Mouse (Mus musculus): Measurements from ENCODE around the gene Aldh1a1.
A peak's percentile ranks its signal among the peaks of the same experiment; 100 is the strongest.
"Not testable (repeated sequence)": the region's sequence is repeated elsewhere in the genome, so short reads cannot be mapped to it uniquely, and the experiment has no call there.

Gene Aldh1a1

DNA sequence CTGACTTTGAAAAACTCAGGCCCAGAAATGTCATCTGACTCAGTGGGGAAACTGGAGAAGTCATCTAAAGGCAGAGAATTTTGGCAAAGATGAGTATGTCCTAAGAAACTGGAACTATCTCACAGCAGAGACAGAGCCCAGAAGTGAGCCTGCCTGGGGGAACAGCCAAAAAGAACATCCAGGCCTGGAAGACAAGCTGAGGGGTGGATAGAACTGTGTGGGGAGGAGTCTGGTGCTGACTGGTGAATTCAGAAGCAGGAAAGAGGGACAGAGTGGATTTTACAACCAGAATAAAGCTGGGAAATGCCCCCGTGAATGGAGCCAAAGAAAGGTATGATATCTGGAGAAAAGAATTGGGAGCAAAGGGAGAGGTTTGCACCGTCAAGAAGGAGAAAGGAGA lies at the start of gene Aldh1a1:
Aldh1a1 (plus strand) TSS at position 225 of the 400 bp plus-strand sequence.
- DNase-seq, result peak; percentile 36

DNA sequence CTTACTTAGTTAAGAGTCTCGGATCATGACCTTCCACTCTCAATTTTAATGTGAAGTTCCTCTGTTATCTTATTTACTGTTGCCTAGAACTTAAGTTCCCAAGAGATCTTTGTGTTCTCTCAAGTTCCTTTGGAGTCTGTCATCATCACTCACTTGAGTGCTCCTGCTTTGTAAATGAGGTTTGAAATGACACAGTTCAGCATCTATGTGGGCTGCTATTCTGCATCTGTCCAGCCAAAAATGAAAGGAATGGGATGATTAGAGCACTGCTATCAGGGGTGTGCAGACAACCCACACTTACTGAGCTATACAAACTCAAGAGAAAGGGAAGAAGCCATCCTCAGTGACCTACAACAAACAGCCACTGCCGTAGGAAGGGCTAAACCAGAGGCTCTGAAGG lies 44.7 kb upstream of the Aldh1a1 start:
- DNase-seq, result no peak

DNA sequence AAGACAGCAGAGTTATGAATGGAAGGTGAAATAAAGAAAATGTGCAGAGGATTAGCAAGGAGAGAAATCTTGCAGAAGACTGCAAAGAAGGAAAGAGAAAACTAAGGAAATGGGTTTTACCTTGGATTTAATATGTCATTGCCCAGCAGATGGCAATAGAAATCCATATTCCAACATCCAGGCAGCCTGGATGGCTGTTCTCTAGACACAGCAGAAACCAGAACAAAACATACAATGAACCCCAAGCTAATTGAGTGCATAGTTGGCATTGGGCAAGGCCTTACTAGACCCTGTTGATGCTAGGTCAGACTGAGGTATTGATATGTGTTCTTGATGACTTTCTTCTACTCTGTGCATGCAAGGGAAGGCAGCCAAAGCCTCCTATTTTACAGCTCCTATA lies 43.0 kb upstream of the Aldh1a1 start:
- DNase-seq, result no peak

DNA sequence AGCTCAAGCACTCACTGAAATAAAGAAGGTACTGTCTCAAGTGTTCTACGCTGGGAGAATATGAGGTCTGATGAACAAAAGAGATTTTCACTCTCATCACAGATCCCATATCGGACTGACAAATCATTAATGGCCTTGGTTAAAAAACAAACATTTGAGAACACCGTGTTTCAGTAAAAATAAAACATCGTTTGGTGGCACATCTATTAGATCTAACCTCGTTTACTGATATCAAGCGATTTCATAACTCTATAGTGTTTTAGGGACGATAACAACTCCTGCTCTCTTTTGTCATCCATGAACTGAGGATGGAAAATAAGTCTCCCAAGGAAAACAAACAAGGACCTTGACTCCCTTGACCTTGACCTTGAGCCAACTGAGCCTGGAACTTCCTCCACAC lies 41.5 kb upstream of the Aldh1a1 start:
- DNase-seq, result no peak

DNA sequence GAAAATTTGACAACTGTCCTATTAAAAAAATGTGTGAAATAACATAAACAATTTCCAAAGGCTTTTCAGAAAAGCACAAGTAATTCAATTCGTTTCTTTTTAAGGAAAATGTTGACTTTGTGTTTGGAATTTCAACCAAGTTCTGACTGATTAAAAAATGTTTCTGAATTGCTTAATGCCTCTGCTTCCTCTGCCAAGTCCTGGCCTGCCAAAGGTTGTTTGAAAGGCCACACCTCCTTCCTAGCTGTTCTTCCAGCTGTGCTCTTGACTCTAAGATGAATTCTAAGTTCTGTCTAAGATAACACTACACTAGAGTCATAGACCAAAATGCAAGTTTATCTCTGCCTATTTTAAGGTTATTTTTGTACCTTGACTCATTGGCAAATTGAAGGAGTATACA lies 8.0 kb upstream of the Aldh1a1 start:
- no peak for DNase-seq

DNA sequence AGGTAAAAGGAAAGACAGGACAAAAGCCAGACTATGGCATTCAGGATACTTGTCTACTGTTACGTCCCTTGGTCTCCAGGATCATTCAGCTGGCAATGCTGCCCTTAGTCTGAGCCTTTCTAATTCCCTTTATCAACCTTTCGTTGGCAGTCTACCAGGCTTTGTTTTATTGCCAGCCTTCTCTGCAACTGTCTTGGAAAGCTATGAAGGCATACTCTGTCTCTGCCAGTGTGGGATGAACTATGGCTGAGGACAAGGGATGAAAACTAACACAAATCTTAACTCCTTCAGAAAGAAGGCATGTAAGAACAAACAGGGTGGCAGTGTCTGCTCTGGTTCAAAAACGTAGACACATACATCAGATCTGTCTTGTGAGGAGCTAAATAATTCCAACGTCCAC lies 565 bp upstream of the Aldh1a1 start:
- peak; percentile 9 for DNase-seq

DNA sequence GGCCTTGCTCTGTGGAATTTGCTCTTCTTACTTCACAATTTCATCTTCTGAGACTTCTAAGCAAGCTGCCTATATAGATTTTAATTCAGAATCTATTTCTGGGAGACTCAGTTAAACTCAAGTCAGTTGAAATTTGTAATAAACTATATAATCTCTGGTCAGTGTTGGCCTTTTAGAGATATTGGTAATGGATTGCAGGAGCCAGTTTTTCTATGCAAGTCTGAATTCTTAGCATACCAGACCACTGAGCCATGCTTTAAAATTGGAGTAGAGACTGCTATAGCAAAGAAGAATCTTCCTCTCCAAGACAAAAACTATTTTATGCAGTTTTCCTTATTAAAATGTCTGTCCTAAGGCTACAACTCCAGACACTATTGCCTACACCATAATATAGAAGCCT lies 4.0 kb downstream of the Aldh1a1 start:
- no peak for DNase-seq

DNA sequence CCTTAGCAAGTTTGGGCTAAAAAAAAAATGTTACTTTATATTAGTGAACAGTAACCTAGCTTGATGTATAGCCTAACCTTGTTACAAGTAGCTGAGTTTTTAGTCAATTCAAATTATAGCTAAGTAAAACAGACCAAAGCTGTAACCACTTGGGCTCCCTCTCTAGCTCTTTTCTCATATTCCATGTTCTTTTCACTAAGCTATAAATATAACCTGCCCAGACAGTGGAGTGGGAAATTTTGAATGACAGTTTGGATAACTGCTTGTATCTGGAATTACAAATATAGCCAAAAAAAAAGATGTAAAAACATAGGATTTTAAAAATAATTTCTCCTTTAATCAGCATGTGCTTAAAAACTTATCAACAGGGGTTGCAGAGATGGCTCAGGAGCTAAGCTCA lies 12.8 kb downstream of the Aldh1a1 start:
- DNase-seq, result no peak

DNA sequence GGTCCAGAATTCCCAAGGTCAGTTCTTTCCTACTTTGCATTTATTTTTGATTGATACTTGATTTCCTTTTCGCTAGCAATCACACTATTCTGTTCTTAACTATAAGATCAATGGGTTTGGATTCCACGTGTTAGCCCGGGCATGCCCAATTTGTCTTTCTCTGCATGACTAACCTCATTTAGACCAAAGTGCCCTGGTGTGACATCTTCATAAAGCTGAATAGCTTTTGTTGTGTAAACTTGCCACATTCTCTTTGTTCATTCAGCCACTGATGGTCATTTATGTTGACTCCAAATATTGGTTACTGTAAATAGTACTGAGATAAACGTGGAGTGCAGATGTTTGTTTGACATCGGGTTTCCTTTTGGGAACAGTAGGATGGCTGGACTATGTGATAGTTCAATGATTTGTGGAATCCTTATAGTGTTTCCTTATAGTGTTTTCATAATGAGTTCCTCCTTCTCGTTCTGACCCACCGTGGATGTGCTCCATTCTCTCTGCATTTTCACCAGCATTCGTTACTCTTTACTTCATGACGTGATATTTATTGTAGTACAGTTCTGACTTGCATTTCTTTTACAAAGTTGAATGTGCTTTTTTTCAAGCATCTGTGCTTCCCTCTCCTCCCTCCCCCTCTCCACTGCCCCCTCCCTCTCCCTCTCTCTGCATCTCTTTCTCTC lies 14.6 kb downstream of the Aldh1a1 start:
- DNase-seq, result no peak

DNA sequence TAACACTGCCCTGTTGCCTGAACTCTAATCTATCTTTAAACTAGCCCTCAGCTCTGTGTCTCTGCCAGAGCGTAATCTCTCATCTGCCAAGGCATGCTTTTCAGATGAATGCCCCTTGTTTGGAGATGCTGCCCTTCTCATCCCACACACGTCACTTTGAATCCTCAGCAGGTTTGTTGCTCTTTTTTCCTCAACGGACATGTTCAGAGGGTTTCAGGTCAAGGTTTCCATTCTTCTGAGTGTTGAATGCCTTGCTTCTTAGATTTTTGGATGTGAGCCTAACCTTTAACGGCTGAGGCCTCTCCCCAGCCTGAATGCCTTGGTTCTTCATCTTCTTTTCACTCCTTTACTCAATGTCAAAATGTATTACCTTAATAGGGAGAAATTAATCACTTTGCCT lies 16.1 kb downstream of the Aldh1a1 start:
- DNase-seq, result no peak

DNA sequence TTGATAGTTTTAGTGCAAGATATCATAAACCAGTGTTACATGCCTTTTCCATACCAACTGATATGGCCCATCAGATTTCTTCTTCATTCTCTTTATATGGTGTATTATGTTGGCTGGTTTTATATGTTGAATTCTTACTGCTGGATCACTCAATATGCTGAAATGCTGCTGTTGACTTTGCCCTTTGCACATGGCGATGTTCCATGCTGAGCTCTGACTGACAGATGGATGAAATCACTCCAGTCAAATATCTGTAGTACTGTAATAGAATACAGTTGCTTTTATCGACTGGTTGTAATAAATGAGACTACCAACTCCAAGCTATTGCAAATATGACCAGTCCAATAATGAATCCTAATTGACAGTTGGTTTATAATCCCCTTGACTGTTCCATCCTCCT lies 19.5 kb downstream of the Aldh1a1 start:
- DNase-seq, result no peak

DNA sequence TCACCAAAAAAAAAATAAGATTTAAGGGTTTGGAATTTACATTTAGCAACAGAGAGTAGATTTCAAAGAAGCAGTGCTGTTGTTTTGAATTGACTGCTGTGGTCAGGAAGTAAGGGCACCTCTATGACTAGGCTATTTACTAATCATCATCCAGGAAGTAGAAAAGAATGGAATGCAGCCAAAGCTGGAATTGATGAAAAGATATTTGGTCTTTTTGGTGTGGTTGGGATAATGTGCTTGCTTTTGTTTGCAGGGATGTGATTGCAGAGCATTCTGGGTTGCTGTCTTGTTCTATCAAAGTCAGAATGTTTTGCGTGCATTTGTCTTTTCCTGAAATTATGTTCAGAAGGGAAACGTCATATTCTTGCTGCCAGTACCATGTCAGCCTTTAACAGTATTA lies 20.7 kb downstream of the Aldh1a1 start:
- no peak for DNase-seq

DNA sequence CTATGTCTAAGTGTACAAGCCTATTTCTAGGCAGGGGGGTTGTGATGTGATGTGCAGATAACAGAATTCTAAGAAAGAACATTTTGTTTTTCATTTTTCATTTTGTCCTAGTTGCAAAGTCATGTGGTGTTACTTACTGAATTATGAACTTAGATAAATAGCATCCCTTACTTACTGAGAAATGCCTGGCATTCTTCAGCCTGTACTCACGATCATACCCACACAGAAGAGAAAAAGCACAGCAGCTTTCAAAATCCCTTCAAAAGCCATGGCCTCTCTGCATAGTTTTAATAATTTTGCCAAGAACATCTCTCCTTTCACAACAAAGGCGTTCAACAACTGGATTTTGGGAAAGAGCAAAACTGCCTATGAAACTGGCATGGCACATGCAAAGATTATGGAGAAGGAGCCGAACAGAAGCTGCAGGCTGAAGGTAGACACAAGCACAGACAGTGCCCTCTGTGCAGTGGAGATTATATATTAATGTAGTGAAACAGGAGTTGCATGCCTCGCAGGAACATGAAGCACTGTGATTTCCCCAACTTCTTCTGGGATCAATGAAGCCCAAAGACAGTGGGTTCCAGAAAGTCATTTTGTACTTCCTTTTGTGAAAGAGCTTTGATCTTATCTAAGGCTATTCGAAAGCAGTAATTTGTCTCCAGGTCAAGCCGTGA lies 21.3 kb downstream of the Aldh1a1 start:
- no peak for DNase-seq

DNA sequence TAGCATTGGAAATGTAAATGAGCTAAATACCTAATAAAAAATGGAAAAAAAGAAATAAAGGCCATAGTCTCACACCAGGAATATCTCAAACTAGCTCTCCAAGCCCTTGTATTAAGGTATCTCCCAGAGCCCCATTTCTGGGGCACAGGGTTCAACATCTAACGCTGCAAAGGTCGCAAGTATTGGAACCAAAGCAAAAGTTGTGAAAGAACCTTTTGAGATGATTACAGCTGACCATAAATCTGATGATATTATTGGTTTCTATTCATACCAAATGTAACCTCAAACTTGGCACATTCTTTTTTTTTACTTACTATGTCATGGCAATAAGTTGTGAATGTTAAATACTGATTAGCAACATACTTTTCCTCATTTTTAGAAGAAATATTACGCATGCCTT lies 24.0 kb downstream of the Aldh1a1 start:
- DNase-seq, result no peak

DNA sequence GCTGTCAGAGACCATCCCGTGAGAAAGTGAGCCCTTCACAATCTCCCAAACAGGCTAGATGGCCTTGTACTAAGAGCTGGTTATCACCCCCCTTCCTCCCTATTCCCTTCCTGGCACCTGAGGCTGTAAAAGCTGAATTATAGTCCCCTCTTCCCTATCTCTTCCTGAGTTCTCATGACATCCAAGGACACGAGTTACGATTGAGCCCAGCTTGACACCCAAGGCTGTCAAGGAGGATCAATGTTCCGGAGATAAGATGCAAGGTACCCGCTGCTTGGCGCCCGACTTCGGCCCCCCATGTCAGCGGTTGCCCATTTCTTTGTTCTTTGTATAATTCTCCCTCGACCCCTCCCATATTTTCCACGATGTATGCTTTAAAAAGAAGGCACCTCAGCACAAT lies 36.6 kb downstream of the Aldh1a1 start:
- DNase-seq, result not testable (repeated sequence)

DNA sequence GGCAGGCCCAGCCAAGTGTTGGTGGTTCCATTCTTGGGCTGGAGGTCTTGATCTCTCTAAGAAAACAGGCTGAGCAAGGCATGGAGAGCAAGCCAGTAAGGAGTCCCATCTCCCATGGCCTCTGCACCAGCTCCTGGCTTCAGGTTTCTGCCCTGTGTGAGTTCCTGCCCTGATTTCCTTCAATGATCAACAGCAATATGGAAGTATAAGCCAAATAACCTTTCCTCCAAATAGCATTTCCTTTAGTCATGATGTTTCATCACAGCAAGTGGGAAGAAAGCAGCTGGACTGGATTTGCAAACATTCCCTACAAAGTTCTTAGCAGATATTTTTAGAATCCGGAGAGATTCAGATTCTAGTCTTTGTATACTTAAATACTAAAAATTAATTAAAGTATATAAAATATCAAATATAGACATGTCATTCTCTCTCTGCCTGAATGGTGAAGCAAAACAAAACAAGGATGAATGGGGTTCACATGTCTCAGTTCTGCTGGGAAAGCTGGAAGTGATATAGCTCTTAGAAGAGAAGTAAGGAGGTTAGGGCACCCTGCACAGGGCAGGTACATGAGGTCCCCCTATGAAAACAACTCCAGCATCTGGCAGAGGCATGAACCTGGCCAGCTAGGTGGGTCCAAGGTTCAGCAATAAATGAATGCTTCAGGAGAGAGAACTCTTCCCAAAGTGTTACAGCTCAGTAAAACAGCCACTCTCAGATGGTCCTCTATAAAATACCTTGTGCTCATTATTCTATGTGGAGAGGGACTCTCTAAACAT lies 37.6 kb downstream of the Aldh1a1 start:
- no peak for DNase-seq

DNA sequence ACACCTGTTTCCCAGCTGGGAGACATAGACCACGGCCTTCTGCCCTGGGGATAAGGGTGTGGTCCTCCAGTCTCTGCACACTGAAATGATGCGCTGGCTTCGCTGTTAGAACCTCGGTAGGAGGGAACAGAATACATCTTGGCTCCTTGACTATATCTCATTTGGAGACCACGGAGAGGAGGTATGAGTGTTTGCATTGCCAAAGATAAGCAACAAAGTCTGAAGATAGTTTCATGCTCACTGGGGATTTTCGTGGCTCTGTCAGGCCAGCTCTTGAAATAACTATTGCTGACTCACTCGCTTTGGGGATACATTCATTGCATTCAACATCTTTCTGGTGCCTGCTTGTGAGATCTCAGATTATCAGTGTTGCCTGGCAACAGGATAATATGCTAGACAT lies 44.0 kb downstream of the Aldh1a1 start:
- no peak for DNase-seq

DNA sequence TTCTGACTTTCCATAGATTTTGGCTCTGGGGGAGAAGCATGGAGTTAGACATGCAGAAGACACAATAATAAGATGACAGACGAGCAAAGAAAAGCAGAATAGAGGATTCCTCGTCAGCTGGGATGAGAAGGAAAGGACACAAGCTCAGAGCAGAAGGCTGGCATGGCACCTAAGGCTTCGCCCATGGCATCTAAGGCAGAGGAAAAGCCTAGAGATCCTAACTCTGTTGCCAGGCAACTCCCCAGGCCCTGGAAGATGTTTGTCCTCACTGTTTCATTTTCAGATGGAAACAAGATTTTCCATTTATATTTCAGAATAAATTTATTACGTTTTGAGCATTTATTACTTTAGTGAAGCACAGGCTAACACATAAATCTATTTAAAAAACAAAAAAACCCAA lies 48.5 kb downstream of the Aldh1a1 start:
- DNase-seq, result no peak

DNA sequence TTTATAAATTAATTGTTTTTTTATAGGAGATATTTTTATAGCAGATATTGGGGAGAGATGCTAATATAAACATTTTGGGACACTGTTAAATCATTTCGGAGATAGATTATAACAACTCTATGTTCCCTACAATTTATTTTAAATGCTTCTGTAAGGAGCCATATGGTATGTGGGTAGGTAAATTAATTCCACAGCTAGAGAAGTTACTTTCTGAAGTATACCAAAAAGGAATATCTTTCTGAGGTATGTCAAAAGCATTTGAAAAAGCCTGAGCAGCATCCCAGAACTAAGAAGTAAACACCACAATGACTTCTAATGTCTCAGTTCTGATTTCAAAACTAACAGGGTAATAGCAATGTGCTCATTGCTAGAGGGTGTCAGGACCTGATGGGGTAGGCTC lies 49.4 kb downstream of the Aldh1a1 start:
- no peak for DNase-seq

DNA sequence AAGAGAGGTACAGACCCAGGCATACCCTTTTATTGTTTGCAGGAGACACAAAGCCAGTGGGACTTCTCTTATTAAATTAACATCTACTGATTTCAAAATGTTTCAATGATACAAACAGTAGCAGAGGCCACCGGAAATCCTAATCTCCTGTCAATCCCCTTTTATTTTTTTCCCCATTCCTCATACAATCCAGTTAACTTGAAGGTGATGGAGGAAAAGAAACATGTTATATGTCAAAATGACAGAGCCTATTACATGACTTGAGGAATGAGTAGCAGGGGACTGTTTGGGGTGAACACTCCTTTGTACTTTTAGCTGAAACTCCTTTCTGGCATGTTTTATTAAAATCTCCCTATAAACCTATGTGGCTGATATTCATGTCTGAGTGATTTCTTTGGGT lies 51.3 kb downstream of the Aldh1a1 start:
- DNase-seq, result no peak

DNA sequence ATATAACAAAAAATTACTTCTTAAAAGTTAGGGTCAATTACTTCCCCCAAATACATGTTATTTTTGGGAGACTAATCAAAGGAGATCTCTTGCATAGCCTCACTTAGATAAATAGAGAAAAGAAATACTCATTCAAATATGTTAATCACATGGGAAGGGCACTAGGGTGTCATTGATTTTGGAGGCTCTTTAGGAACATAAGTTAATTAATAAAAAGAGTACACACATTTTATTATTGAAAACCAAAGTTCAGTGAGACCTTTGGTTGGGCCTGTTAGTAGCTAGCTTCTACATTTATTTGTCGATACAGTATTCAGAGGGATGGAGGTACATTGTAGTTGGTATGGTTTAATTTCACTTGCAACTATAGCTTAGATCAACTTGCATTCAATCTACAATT lies 52.4 kb downstream of the Aldh1a1 start:
- no peak for DNase-seq

DNA sequence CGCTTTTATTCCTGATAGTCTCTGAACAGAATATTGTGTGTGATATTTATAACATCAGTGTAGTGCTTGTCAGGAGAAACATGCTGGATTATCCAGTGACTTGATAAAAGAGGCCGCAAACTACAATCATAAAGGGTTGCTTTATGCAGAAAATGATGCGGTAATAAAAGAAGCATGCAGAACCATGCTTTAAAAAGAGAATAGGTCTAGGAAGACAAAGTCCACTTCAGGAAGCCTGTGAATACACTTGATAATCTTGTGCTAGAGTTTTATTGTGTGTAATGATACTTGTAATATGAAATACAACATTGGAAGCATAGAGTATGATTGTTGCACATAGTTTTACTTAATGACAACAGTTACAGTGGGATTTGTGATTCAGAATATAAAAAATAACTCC lies 54.5 kb downstream of the Aldh1a1 start:
- no peak for DNase-seq

DNA sequence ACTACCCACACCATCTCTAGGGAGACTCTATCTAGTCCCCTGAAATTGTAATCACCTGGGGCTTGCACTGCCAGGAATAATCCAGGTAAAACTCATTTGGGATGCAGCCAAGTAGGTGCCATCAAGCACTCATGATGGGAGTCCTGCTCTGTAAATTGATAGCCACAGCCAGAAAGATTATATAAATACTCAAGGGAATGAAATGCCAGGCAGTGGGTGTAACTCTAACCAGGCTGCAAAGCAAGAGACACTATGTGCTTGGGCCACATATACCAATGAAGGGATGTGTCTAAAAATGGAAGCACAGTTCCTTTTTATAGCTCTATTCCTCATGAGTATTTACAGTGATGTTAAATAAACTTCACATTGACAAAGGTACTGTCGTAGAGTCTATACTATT lies 56.9 kb downstream of the Aldh1a1 start:
- no peak for DNase-seq

DNA sequence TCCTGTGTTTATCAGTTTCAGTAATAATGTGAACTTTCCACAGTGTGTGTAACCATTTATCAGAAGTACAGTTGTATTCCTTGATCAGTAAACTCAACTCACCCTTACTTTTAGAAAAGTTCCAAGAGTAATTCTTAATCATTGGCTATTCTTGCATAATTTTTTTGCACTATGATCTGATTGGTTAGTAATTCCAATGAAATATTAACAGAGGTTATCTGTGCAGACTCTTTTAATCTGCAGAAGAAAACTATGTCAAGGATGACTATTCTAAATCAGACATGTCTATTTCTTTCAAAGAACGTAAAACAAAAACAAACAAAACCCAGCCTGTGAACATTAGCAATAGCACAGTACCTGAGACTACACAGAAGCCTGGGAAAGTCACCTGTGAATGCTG lies 62.9 kb downstream of the Aldh1a1 start:
- DNase-seq, result no peak
